Mouse (Mus musculus) midbrain, embryonic 11.5 days (tissue): ENCODE results near the gene Ush2a. TPM values are rescaled to one million over a fixed set of nuclear protein-coding genes. Genes with fewer than 3 reads are reported as not detected.

Source experiments
- ATAC-seq: fragments of 200-750 bp; cut with Nextera tagmentation; 2 replicates; pipeline ENCODE4 v1.8.0; 2017; ENCODE audit warnings: moderate TSS enrichment, moderate library complexity; ENCODE audit not compliant: low FRiP score
- DNase-seq: peaks from one replicate; pipeline ENCODE4 v3.0.0; 2015; ENCODE audit warnings: low spot score; ENCODE audit errors: missing footprints
- H3K27ac ChIP-seq: fragments of 300-500 bp; sonication (generic); 2 replicates; pipeline ENCODE4 v1.5.1; 2014; ENCODE audit warnings: low read depth, low read length
- H3K27me3 ChIP-seq: fragments of 300-500 bp; sonication (generic); 2 replicates; pipeline ENCODE4 v1.6.1; 2014; ENCODE audit warnings: mild to moderate bottlenecking, low read length, moderate library complexity, mixed read lengths; ENCODE audit not compliant: control insufficient read depth, insufficient read depth
- H3K36me3 ChIP-seq: fragments of 300-500 bp; sonication (generic); 2 replicates; pipeline ENCODE4 v1.6.1; 2014; ENCODE audit warnings: mild to moderate bottlenecking, low read length, moderate library complexity, mixed read lengths; ENCODE audit not compliant: control insufficient read depth, insufficient read depth
- H3K4me1 ChIP-seq: fragments of 300-500 bp; sonication (generic); 2 replicates; pipeline ENCODE4 v1.6.1; 2014; ENCODE audit warnings: low read length; ENCODE audit not compliant: control insufficient read depth, insufficient read depth
- H3K4me2 ChIP-seq: fragments of 300-500 bp; sonication (generic); 2 replicates; pipeline ENCODE4 v1.6.1; 2014; ENCODE audit warnings: mild to moderate bottlenecking, moderate library complexity
- H3K4me3 ChIP-seq: fragments of 300-500 bp; sonication (generic); 2 replicates; pipeline ENCODE4 v1.5.1; 2014; ENCODE audit warnings: low read depth, low read length
- H3K9ac ChIP-seq: fragments of 300-500 bp; sonication (generic); 2 replicates; pipeline ENCODE4 v1.6.1; 2014; ENCODE audit warnings: low read length
- H3K9me3 ChIP-seq: fragments of 300-500 bp; sonication (generic); 2 replicates; pipeline ENCODE4 v1.6.1; 2016; ENCODE audit warnings: low read length; ENCODE audit not compliant: control insufficient read depth
- WGBS: fragments of 180-500 bp; shearing (Covaris S2); extraction: QIAGEN DNeasy Blood & Tissue Kit; methylation state at CpG from one replicate; pipeline ENCODE4 v1.1.7; 2014; 5-methylcytosine and 5-hydroxymethylcytosine counted together
- polyA plus RNA-seq: library from polyadenylated mRNA; unstranded; fragments of >200 nt; fragmentation: Nextera tagmentation; extraction: Ambion mirVana; gene quantifications from 2 replicates; pipeline ENCODE4 v1.2.1, GENCODE M21; 2014

Gene Ush2a
- polyA plus RNA-seq, 1 experiment from 2014 or later = 0.04 TPM

GRCm38 (mm10) chr1:188267127-188267722 is 5.4 kb downstream of the Ush2a start:
- H3K4me1 ChIP-seq = peaks cover 2% of the 10 kb centered on the region; the same call in 1 of the 2 replicates
- no peak overlapping the region for H3K27ac ChIP-seq
- WGBS = 82% methylated on average over 11 of the region's 11 CpGs
- DNase-seq (peak; percentile 69), ATAC-seq (no peak)
- H3K4me2 ChIP-seq = no peak overlapping the region
- no peaks in the 10 kb centered on the region for H3K36me3 ChIP-seq
- H3K27me3 ChIP-seq = no peaks in the 10 kb centered on the region
- H3K9me3 ChIP-seq = no peaks in the 10 kb centered on the region
- no peak overlapping the region for H3K9ac ChIP-seq
- H3K4me3 ChIP-seq = no peak overlapping the region

GRCm38 (mm10) chr1:188269071-188269470 is 7.2 kb downstream of the Ush2a start:
- 89% methylated on average over 6 of the region's 6 CpGs for WGBS
- ATAC-seq = no peak
- no peaks in the 10 kb centered on the region for H3K27me3 ChIP-seq

GRCm38 (mm10) chr1:188313303-188313702 is 51.5 kb downstream of the Ush2a start:
- Histone ChIP-seq H3K36me3 (no peaks in the 10 kb centered on the region), H3K9ac (no peak overlapping the region), H3K4me3 (no peak overlapping the region), H3K27ac (no peak overlapping the region), H3K4me1 (no peaks in the 10 kb centered on the region), H3K9me3 (no peaks in the 10 kb centered on the region), H3K27me3 (no peaks in the 10 kb centered on the region), H3K4me2 (no peak overlapping the region)
- no peak for ATAC-seq
- 90% methylated on average over 7 of the region's 7 CpGs for WGBS
- DNase-seq = no peak

More at GRCm38 (mm10) chr1:188269071-188269470, 7.2 kb downstream of the Ush2a start:
- no peaks in the 10 kb centered on the region for H3K36me3 ChIP-seq
- no peaks in the 10 kb centered on the region for H3K9me3 ChIP-seq
- DNase-seq = no peak
- H3K9ac ChIP-seq = no peak overlapping the region
- no peak overlapping the region for H3K4me3 ChIP-seq
- H3K4me1 ChIP-seq = no peaks in the 10 kb centered on the region
- H3K4me2 ChIP-seq = no peak overlapping the region
- no peak overlapping the region for H3K27ac ChIP-seq

GRCm38 (mm10) chr1:188316574-188316973 is 54.8 kb downstream of the Ush2a start:
- Histone ChIP-seq H3K36me3 (no peaks in the 10 kb centered on the region), H3K4me3 (no peak overlapping the region), H3K9me3 (no peaks in the 10 kb centered on the region), H3K27ac (no peak overlapping the region), H3K4me2 (no peak overlapping the region), H3K9ac (no peak overlapping the region), H3K27me3 (no peaks in the 10 kb centered on the region), H3K4me1 (no peaks in the 10 kb centered on the region)
- WGBS = 92% methylated on average over 5 of the region's 5 CpGs
- DNase-seq = no peak
- ATAC-seq = no peak

GRCm38 (mm10) chr1:188320204-188320603 is 58.4 kb downstream of the Ush2a start:
- 78% methylated on average over 4 of the region's 4 CpGs for WGBS
- H3K4me1 ChIP-seq = no peaks in the 10 kb centered on the region
- H3K27me3 ChIP-seq = no peaks in the 10 kb centered on the region
- ATAC-seq (no peak), DNase-seq (no peak)
- H3K27ac ChIP-seq = no peak overlapping the region
- no peak overlapping the region for H3K4me2 ChIP-seq
- no peaks in the 10 kb centered on the region for H3K36me3 ChIP-seq
- no peak overlapping the region for H3K4me3 ChIP-seq
- no peak overlapping the region for H3K9ac ChIP-seq
- H3K9me3 ChIP-seq = no peaks in the 10 kb centered on the region

GRCm38 (mm10) chr1:188321534-188321933 is 59.7 kb downstream of the Ush2a start:
- ATAC-seq = no peak
- Histone ChIP-seq H3K9me3 (no peaks in the 10 kb centered on the region), H3K9ac (no peak overlapping the region), H3K27ac (no peak overlapping the region), H3K27me3 (no peaks in the 10 kb centered on the region), H3K4me1 (no peaks in the 10 kb centered on the region), H3K4me2 (no peak overlapping the region), H3K36me3 (no peaks in the 10 kb centered on the region), H3K4me3 (no peak overlapping the region)
- WGBS = 82% methylated on average over 7 of the region's 7 CpGs
- DNase-seq = peak; percentile 82

- WGBS = 91% methylated on average over 2 of the region's 2 CpGs
- Histone ChIP-seq H3K9me3 (no peaks in the 10 kb centered on the region), H3K4me3 (no peak overlapping the region)
Measured at GRCm38 (mm10) chr1:188330406-188330805, 68.6 kb downstream of the Ush2a start.

GRCm38 (mm10) chr1:188333936-188334335 is 72.1 kb downstream of the Ush2a start:
- DNase-seq (no peak), ATAC-seq (no peak)
- no peaks in the 10 kb centered on the region for H3K9me3 ChIP-seq
- H3K27ac ChIP-seq = no peak overlapping the region
- no peak overlapping the region for H3K4me3 ChIP-seq
- H3K36me3 ChIP-seq = no peaks in the 10 kb centered on the region
- H3K4me1 ChIP-seq = no peaks in the 10 kb centered on the region
- H3K27me3 ChIP-seq = no peaks in the 10 kb centered on the region
- no peak overlapping the region for H3K9ac ChIP-seq
- 79% methylated on average over 2 of the region's 2 CpGs for WGBS
- no peak overlapping the region for H3K4me2 ChIP-seq

More at GRCm38 (mm10) chr1:188330406-188330805, 68.6 kb downstream of the Ush2a start:
- Histone ChIP-seq H3K27me3 (no peaks in the 10 kb centered on the region), H3K4me1 (no peaks in the 10 kb centered on the region), H3K9ac (no peak overlapping the region), H3K36me3 (no peaks in the 10 kb centered on the region), H3K4me2 (no peak overlapping the region), H3K27ac (no peak overlapping the region)
- DNase-seq (no peak), ATAC-seq (no peak)

- H3K36me3 ChIP-seq = no peaks in the 10 kb centered on the region
- H3K4me1 ChIP-seq = no peaks in the 10 kb centered on the region
- H3K27me3 ChIP-seq = no peaks in the 10 kb centered on the region
- H3K9ac ChIP-seq = no peak overlapping the region
- ATAC-seq (no peak), DNase-seq (no peak)
- WGBS = 67% methylated on average over 2 of the region's 2 CpGs
- no peak overlapping the region for H3K4me2 ChIP-seq
- H3K9me3 ChIP-seq = no peaks in the 10 kb centered on the region
- no peak overlapping the region for H3K27ac ChIP-seq
- H3K4me3 ChIP-seq = no peak overlapping the region
Measured at GRCm38 (mm10) chr1:188347762-188348161, 85.9 kb downstream of the Ush2a start.
